Mouse (Mus musculus) liver, adult (tissue): ENCODE measurements around the gene Scube1.

ENCODE experiments used
- GATA4 ChIP-seq: IDR thresholded peaks from 2 replicates; pipeline ENCODE4 v1.6.1; 2014; ENCODE audit warnings: mild to moderate bottlenecking, low read length; ENCODE audit not compliant: insufficient replicate concordance

Gene Scube1

GRCm38 (mm10) chr15:83689946-83690345 lies 34.9 kb downstream of the Scube1 start:
- no peak for TF ChIP-seq GATA4

DNA sequence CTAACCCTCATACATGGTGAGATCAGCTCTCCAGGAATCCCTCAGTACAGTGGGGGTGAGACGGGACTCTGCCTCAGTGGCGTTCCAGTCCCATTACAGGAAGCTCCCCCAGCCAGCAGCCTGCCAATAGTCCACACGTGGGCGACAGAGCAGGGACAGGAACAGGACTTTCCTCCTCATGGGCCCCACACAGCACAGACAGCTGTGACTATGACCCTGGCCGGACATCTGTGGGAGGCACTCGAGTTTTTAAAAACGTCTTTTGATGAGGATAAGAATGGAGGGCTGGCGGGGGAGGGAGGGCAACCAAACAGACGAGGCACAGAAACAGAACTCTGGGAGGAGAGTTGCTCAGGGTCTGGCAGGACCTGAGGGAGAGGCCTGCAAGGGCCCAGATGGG lies 38.2 kb downstream of the Scube1 start:
- no peak for TF ChIP-seq GATA4

DNA sequence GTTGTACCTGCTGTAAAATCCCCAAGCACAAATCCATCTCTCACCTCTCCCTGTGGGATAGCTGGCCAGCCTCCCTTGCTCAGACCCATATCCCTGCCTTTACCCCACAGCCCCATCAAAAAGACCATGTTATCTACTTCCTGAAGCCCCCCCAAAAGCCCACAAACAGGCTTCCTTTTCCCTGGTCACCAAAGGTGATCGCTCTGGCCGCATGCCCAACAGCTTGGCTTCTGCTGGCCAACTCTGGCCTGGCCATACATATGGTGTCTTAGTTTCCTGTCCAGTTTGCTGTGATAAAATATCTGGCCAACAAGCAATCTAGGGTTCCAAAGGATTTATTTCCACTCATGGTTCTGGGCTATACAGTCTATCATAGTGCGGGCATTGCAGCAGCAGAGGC lies 38.9 kb downstream of the Scube1 start:
- no peak for TF ChIP-seq GATA4

DNA sequence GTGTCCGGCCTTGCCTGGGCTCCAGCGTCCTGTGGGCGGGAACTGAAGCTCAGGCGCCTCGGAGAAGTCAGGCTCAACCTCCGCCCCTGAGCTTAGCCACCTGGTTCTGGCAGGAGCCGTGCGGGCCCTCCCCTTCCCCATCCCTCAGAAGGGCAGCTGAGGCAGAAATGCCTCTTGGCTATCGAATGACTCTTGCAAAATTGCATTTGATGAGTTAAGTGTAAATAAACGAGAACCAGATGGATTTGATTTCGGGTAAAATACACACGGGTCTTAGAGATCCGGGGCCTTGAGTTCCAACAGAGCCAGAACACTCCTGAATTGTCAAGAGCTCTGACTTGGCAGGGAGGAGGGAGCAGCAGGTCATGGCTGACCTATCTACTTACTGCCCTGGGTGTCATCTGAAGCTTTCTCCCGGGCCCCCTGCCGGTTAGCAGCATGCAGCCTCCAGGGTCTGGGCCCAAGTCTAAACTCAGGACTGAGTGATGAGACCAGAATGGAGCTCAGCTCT lies 41.7 kb downstream of the Scube1 start:
- no peak for TF ChIP-seq GATA4

DNA sequence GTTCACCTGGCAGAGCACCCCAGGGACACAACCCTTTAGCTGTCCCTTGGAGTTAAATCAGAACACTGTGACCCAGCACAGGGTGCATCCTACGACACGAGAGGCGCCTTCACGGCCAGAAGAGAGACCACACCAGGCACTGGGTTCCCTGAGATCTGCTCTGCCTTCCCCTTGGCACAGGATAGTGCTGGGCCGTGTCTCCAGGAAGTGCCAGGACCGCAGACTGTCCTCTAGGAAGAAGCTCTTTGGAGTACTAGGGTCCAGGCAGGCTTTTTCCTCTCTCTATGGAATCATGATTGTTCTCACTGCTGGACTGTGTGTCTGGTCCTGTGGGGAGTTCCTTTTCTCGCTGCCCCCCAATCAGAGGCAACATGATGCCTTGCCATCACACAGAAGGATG lies 44.5 kb downstream of the Scube1 start:
- TF ChIP-seq GATA4: no peak

DNA sequence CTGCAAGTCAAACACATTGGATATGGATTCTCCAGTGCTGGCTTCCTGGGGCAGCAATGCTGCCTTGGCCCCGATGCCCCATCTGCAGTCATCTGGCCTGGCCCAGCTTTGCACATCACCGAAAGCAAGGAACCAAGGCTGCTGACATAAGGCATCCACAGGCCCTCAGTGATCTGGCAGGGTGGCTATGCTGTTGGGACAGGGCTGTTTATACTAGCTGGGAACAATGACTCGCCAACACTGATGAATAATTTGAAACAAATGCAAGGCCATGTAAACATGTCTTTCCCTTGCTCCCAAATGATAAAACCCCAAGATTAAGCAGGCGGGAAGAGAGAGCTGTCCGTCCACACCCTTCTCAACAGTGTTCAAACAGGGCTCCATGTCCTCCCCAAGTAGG lies 45.1 kb downstream of the Scube1 start:
- no peak for TF ChIP-seq GATA4

DNA sequence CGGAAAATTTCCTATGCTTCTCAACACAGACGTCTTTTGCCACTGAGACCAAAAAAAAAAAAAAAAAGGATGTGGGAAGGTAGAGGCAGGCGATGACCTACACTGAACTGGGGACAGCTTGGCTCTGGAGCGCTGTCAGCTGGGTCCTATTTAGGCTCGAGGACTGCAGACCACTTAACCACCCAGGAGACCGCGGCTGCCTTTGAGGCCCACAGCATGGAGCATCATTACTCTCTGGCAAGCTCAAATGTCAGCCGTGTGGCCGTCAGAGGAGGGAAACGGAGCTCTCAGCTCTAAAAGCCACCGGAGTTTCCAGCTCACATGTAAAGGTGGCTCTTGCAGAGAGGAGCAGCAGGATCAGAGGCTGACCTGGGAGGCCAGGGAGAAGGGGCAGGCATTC lies 46.2 kb downstream of the Scube1 start:
- no peak for TF ChIP-seq GATA4

- TF ChIP-seq GATA4: no peak
These were observed 46.7 kb downstream of the Scube1 start for GRCm38 (mm10) chr15:83678089-83678488.

- TF ChIP-seq GATA4: no peak
These were observed 47.7 kb downstream of the Scube1 start for GRCm38 (mm10) chr15:83677098-83677497.

DNA sequence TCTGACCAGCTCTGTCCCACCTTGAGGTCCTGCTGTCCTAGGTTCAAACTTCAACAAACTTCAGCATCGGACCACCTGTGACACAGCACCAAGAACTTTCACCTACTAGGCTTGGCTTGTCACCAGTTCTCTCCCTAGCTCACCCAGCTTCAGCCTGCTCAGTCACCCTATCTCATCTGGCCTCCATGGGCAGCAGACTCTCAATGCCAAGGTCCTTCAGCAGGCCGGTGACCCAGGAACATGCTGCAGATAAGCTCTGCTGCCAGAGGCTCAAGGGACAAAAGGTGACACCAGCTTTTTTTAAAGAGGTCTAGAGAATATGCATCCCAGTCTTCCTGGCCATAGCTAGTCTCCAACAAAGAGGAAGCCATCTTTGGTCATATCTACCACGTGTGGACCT lies 48.5 kb downstream of the Scube1 start:
- TF ChIP-seq GATA4: no peak

- TF ChIP-seq GATA4: no peak
These were observed 51.2 kb downstream of the Scube1 start for GRCm38 (mm10) chr15:83673621-83674020.

DNA sequence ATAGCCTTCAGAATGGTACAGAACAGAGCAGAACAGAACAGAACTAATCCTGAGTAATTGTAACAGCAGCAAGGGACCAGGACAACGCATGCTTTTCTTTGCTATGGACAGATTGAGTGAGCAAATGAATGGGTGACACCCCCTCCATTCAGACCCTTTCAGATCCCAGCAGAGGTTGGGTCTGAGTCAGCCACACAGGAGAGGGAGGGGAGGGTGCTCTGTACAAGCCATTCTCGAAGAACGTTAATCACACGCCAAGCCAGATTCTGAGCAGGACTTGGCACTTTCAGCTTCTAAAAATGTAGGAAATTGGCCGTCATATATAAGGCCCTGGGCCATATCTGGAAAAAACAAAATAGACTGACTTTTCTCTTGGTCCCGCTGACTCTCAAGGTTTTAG lies 57.3 kb downstream of the Scube1 start:
- TF ChIP-seq GATA4: no peak

- no peak for TF ChIP-seq GATA4
These were observed 58.4 kb downstream of the Scube1 start for GRCm38 (mm10) chr15:83666418-83666817.

GRCm38 (mm10) chr15:83665993-83666392 lies 58.8 kb downstream of the Scube1 start:
- TF ChIP-seq GATA4: no peak

- no peak for TF ChIP-seq GATA4
These were observed 60.1 kb downstream of the Scube1 start for GRCm38 (mm10) chr15:83664722-83665121.

DNA sequence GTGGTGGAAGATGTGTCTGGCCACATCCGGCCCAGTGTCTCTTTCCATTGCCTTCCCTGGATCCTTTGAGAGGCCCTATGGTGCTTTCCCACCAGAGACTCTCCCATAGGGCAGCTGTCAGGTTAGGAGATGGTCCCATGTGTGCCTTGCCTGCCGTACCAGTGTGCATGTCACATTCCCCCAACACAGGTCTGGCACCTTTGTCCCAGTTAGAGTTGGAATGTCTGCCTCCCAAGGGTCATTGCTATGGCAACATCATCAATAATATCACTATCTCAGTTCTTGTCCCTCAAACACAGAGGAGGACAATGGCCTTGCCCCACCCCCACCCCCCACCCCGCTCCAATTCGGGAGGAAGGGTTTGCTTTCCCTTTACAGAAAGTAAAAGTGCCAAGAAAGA lies 61.8 kb downstream of the Scube1 start:
- no peak for TF ChIP-seq GATA4

DNA sequence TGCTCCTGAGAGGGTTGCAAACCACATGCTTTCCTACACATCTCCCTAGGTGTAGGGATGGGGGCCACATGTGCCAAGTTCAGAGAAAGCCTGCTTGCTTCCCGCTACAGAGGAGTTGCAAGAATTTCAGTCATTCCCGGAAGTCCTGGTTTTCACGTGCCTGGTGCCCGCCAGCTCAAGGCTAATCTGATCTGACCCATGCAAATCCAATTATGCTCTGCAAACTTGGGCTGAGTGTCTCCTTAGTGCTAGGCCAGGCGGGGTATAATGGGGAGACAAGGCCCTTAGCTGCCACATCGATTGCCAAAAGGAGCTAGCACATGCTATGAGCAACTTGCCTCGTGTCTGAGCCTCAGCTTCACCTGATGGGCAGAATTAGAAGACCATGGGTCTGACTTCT lies 62.7 kb downstream of the Scube1 start:
- no peak for TF ChIP-seq GATA4

DNA sequence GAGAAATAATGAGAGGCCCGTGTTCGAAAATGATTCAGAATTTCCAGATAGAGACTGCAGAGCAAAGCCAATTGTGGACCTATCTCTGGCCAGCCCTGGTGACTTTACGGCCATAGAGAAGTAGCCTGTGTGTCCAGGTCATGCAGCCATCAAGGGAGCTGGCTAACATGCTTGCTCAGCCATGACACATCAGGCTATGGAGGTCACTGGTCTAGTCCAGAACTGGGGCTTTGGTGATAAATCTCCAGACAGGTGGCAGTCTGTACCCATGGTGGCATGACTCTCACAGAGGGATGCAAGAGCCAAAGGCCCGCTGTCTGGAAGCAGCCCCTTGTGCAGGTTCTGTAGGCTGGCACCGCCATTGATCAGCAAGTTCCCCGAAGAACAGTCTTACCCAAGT lies 82.3 kb downstream of the Scube1 start:
- TF ChIP-seq GATA4: no peak
